Mouse (Mus musculus) embryonic facial prominence, embryonic 14.5 days (tissue): ENCODE measurements around the gene Cry2. TPM values are rescaled to one million over a fixed set of nuclear protein-coding genes. Genes with fewer than 3 reads are reported as not detected.

Experiments
- ATAC-seq: fragments of 200-750 bp; cut with Nextera tagmentation; 2 replicates; pipeline ENCODE4 v1.8.0; 2017; ENCODE audit warnings: low read depth, moderate number of reproducible peaks, moderate TSS enrichment
- DNase-seq: peaks from one replicate; pipeline ENCODE4 v3.0.0-alpha.2; 2015; ENCODE audit warnings: low spot score
- H3K27ac ChIP-seq: fragments of 300-500 bp; sonication (generic); replicated peaks from 2 replicates; pipeline ENCODE4 v1.5.1; 2014; ENCODE audit warnings: low read depth, mild to moderate bottlenecking, low read length, moderate library complexity
- H3K27me3 ChIP-seq: fragments of 300-500 bp; sonication (generic); replicated peaks from 2 replicates; pipeline ENCODE4 v1.6.1; 2014; ENCODE audit warnings: low read length; ENCODE audit not compliant: control insufficient read depth, insufficient read depth
- H3K36me3 ChIP-seq: fragments of 300-500 bp; sonication (generic); 2 replicates; pipeline ENCODE4 v1.6.1; 2014; ENCODE audit warnings: low read length, mixed read lengths; ENCODE audit not compliant: control insufficient read depth, insufficient read depth
- H3K4me1 ChIP-seq: fragments of 300-500 bp; sonication (generic); 2 replicates; pipeline ENCODE4 v1.6.1; 2014; ENCODE audit warnings: antibody characterized with exemption, low read length; ENCODE audit not compliant: control insufficient read depth, insufficient read depth
- H3K4me2 ChIP-seq: fragments of 300-500 bp; sonication (generic); 2 replicates; pipeline ENCODE4 v1.6.1; 2014; ENCODE audit warnings: low read depth, mild to moderate bottlenecking, low read length, moderate library complexity, mixed read lengths
- H3K4me3 ChIP-seq: fragments of 300-500 bp; sonication (generic); 2 replicates; pipeline ENCODE4 v1.5.1; 2014; ENCODE audit warnings: low read depth, mild to moderate bottlenecking, low read length
- H3K9ac ChIP-seq: fragments of 300-500 bp; sonication (generic); 2 replicates; pipeline ENCODE4 v1.6.1; 2014; ENCODE audit warnings: low read depth, mild to moderate bottlenecking, low read length, moderate library complexity, mixed read lengths
- H3K9me3 ChIP-seq: fragments of 300-500 bp; sonication (generic); 2 replicates; pipeline ENCODE4 v1.6.1; 2016; ENCODE audit warnings: low read length; ENCODE audit not compliant: control insufficient read depth
- WGBS: fragments of 180-500 bp; shearing (Covaris S2); extraction: QIAGEN DNeasy Blood & Tissue Kit; methylation state at CpG from one replicate; pipeline ENCODE4 v1.1.7; 2014; 5-methylcytosine and 5-hydroxymethylcytosine counted together
- polyA plus RNA-seq: library from polyadenylated mRNA; unstranded; fragments of >200 nt; fragmentation: Nextera tagmentation; extraction: Ambion mirVana; gene quantifications from 2 replicates; pipeline ENCODE4 v1.2.1, GENCODE M21; 2014

Gene Cry2
- polyA plus RNA-seq, 1 experiment from 2014 or later: 27.1 TPM

GRCm38 (mm10) chr2:92438567-92438966, 4.7 kb upstream of the Cry2 start:
- H3K4me1 ChIP-seq: no peaks in the 10 kb centered on the region
- no peak overlapping the region for H3K27ac ChIP-seq
- H3K4me2 ChIP-seq: no peak overlapping the region
- no peak overlapping the region for H3K4me3 ChIP-seq
- H3K9me3 ChIP-seq: no peaks in the 10 kb centered on the region
- no peaks in the 10 kb centered on the region for H3K36me3 ChIP-seq
- H3K9ac ChIP-seq: no peak overlapping the region
- DNase-seq (no peak), ATAC-seq (no peak)
- 62% methylated on average over 3 of the region's 3 CpGs for WGBS
- peaks cover 3% of the 10 kb centered on the region; the same call in 1 of the 2 replicates for H3K27me3 ChIP-seq

GRCm38 (mm10) chr2:92437875-92438274, 4.0 kb upstream of the Cry2 start:
- Histone ChIP-seq H3K9ac (no peak overlapping the region), H3K27me3 (peaks cover 3% of the 10 kb centered on the region; the same call in 1 of the 2 replicates), H3K36me3 (no peaks in the 10 kb centered on the region), H3K4me1 (peaks cover 2% of the 10 kb centered on the region; the same call in 1 of the 2 replicates), H3K27ac (no peak overlapping the region), H3K4me3 (no peak overlapping the region), H3K9me3 (no peaks in the 10 kb centered on the region), H3K4me2 (peak overlapping the region; percentile 37; the same call in 1 of the 2 replicates)
- DNase-seq (peak; percentile 91), ATAC-seq (no peak)
- WGBS: 2% methylated on average over 5 of the region's 5 CpGs

GRCm38 (mm10) chr2:92437366-92437765, 3.5 kb upstream of the Cry2 start:
- H3K4me2 ChIP-seq: peak overlapping the region; percentile 37; the same call in 1 of the 2 replicates

GRCm38 (mm10) chr2:92435023-92435422, 1.2 kb upstream of the Cry2 start:
- Histone ChIP-seq H3K9me3 (no peaks in the 10 kb centered on the region), H3K27me3 (no peaks in the 10 kb centered on the region; the same call in 1 of the 2 replicates), H3K36me3 (no peaks in the 10 kb centered on the region), H3K4me1 (peaks cover 28% of the 10 kb centered on the region), H3K4me3 (no peak overlapping the region), H3K9ac (no peak overlapping the region), H3K4me2 (no peak overlapping the region), H3K27ac (no peak overlapping the region)
- DNase-seq (no peak), ATAC-seq (no peak)
- 53% methylated on average over 6 of the region's 6 CpGs for WGBS

More at GRCm38 (mm10) chr2:92437366-92437765, 3.5 kb upstream of the Cry2 start:
- H3K4me3 ChIP-seq: no peak overlapping the region
- H3K4me1 ChIP-seq: peaks cover 8% of the 10 kb centered on the region
- H3K9me3 ChIP-seq: no peaks in the 10 kb centered on the region
- WGBS: 84% methylated on average over 4 of the region's 4 CpGs
- no peaks in the 10 kb centered on the region for H3K36me3 ChIP-seq
- H3K9ac ChIP-seq: no peak overlapping the region
- DNase-seq (no peak), ATAC-seq (no peak)
- no peak overlapping the region for H3K27ac ChIP-seq
- H3K27me3 ChIP-seq: peaks cover 3% of the 10 kb centered on the region; the same call in 1 of the 2 replicates

GRCm38 (mm10) chr2:92434375-92434745, 517 bp upstream of the Cry2 start:
- 5% methylated on average over 12 of the region's 12 CpGs for WGBS
- H3K27me3 ChIP-seq: no peaks in the 10 kb centered on the region; the same call in 1 of the 2 replicates
- H3K4me1 ChIP-seq: peaks cover 28% of the 10 kb centered on the region
- no peaks in the 10 kb centered on the region for H3K36me3 ChIP-seq
- H3K9me3 ChIP-seq: no peaks in the 10 kb centered on the region
- DNase-seq (no peak), ATAC-seq (no peak)
- peak overlapping the region; percentile 61 for H3K9ac ChIP-seq
- H3K27ac ChIP-seq: 0 out of 2 replicates have a peak overlapping the region, but pooled peaks have one; percentile 31
- H3K4me3 ChIP-seq: peak overlapping the region; percentile 92
- H3K4me2 ChIP-seq: peak overlapping the region; percentile 63

GRCm38 (mm10) chr2:92432299-92433295, 1.2 kb downstream of the Cry2 start:
- peak overlapping the region; percentile 79 for H3K9ac ChIP-seq
- H3K4me3 ChIP-seq: peak overlapping the region; percentile 92
- no peak for DNase-seq
- no peaks in the 10 kb centered on the region for H3K9me3 ChIP-seq
- no peak overlapping the region for H3K27ac ChIP-seq
- H3K4me1 ChIP-seq: peaks cover 41% of the 10 kb centered on the region
- no peak for ATAC-seq
- peak overlapping the region; percentile 63 for H3K4me2 ChIP-seq
- no peaks in the 10 kb centered on the region; the same call in 1 of the 2 replicates for H3K27me3 ChIP-seq
- WGBS: 42% methylated on average over 17 of the region's 17 CpGs
- no peaks in the 10 kb centered on the region for H3K36me3 ChIP-seq

GRCm38 (mm10) chr2:92431611-92432179, 2.1 kb downstream of the Cry2 start:
- Histone ChIP-seq H3K9ac (peak overlapping the region; percentile 79; the same call in 1 of the 2 replicates), H3K4me3 (peak overlapping the region; percentile 92), H3K4me1 (peaks cover 48% of the 10 kb centered on the region), H3K36me3 (no peaks in the 10 kb centered on the region), H3K27me3 (no peaks in the 10 kb centered on the region; the same call in 1 of the 2 replicates), H3K27ac (no peak overlapping the region; the same call in 1 of the 2 replicates), H3K4me2 (peak overlapping the region; percentile 63), H3K9me3 (no peaks in the 10 kb centered on the region)
- 37% methylated on average over 11 of the region's 11 CpGs for WGBS
- DNase-seq (no peak), ATAC-seq (no peak)

GRCm38 (mm10) chr2:92430723-92431541, 2.9 kb downstream of the Cry2 start:
- DNase-seq (peak; percentile 86), ATAC-seq (peak; percentile 16; the same call in 1 of the 2 replicates)
- peak overlapping the region; percentile 63 for H3K4me2 ChIP-seq
- H3K4me1 ChIP-seq: peaks cover 50% of the 10 kb centered on the region
- no peaks in the 10 kb centered on the region; the same call in 1 of the 2 replicates for H3K27me3 ChIP-seq
- peaks cover 6% of the 10 kb centered on the region for H3K36me3 ChIP-seq
- H3K9me3 ChIP-seq: no peaks in the 10 kb centered on the region
- 0 out of 2 replicates have a peak overlapping the region, but pooled peaks have one; percentile 15 for H3K9ac ChIP-seq
- H3K27ac ChIP-seq: no peak overlapping the region; the same call in 1 of the 2 replicates
- peak overlapping the region; percentile 92 for H3K4me3 ChIP-seq
- 65% methylated on average over 21 of the region's 21 CpGs for WGBS
